Mouse (Mus musculus) heart, adult 10 weeks (tissue): ENCODE results near the gene Specc1l. TPM values are rescaled to one million over a fixed set of nuclear protein-coding genes. Genes with fewer than 3 reads are reported as not detected.

ENCODE experiments used
- polyA plus RNA-seq: library from polyadenylated mRNA; stranded (reverse); fragments of 350-450 nt; fragmentation: Illumina TruSeq; extraction: RNeasy Lipid Tissue Mini Kit (QIAGEN cat#74804); gene quantifications from one replicate; pipeline ENCODE4 v1.2.3, GENCODE M21; 2014; ENCODE audit warnings: low read depth, low replicate concordance

The Specc1l gene
- polyA plus RNA-seq, result 27.6 TPM

DNA sequence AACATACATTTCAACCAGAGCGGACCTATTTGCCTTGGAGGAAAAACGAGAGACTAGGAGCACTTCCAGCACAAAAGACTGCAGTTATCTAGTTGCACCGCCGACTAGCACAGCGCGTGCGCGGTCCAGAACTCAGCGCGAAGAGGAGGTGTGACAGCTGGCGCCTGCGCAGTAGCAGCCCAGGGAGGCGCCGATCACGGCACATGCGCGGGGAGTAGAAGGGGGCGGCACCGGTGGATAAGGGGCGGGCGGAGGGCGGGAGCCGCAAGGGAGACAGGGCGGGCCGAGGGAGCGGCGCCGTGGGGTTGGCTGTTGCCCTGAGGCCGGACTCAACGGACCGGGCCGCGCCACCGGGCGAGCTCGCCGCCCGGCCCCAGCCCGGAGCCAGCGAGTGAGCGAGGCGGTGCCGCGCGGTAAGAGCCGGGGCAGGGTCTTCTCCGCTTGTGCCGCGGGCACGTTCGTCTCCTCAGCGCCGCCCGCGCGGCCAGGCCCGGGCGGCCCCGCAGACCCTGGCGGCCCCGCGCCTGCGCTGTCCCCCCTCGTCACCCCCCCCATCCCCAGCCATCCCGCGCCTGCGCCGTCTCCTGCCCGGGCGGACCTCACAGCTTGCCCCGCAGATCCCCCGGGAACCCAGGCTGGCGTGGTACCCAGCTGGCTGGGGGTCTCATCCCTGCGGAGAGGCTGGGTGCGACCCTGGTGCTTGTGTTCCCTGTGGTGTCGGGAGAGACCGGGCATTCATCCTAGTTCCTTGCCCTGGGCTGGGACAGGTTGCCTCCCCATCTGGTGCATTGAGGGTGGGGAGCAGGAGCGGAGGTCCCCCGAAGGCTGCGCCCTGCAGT, at the start of gene Specc1l:
TSS of gene Specc1l (plus strand) at position 267 of the 839 bp plus-strand sequence.

DNA sequence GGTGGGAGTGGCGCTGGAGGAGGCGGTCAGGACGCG, 104.8 kb downstream of the Specc1l start, which contains the start of gene Adora2a:
TSS of gene Adora2a (plus strand) at position 6 of the 36 bp plus-strand sequence.

Other genes with a start within 250 kb of the Specc1l start
- gene Gnaz, start 244.9 kb upstream of the Specc1l start, polyA plus RNA-seq, result 0.86 TPM
- gene Rsph14, start 179.5 kb upstream of the Specc1l start, polyA plus RNA-seq, result not detected
- gene Rab36, start 175.0 kb upstream of the Specc1l start, polyA plus RNA-seq, result 1.4 TPM
- 8.5 TPM for gene Bcr, start 151.5 kb upstream of the Specc1l start, polyA plus RNA-seq
- 6.6 TPM for gene Adora2a, start 104.8 kb downstream of the Specc1l start, polyA plus RNA-seq
- 0.76 TPM for gene Upb1, start 189.0 kb downstream of the Specc1l start, polyA plus RNA-seq